Mouse (Mus musculus) E14TG2a.4 (cell line): ENCODE measurements around the gene Vps39.

Source experiments
- CTCF ChIP-seq: conservative IDR thresholded peaks from 2 replicates; pipeline ENCODE4 v1.5.1; 2014; ENCODE audit warnings: low read length
- POU5F1 ChIP-seq: IDR thresholded peaks from 2 replicates; pipeline ENCODE4 v1.6.1; 2014; ENCODE audit warnings: low read length, borderline replicate concordance

DNA sequence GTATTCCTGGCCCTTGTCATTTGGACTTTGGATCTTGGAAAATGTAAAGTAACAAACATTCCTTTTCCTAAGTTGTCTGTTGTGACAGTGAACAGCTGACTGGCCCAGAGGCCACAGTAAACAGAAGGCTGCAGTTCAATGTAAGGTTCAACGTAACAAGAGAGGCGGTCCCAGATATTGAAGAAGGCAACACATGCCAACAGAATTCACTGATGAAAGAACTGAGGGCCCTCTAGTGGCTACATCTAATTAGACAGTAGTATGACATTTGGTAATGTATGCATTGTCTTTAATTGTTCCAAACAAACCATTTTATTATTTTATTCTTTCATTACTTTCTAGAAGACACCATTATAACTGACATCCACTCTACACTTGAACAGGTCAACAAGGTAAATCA lies 15.1 kb downstream of the Vps39 start:
- TF ChIP-seq CTCF (peak; percentile 28; the same call in 1 of the 2 replicates), POU5F1 (no peak)
